Comparison of ENCODE assay signal across 25 mouse cellular contexts in the genomic region with DNA sequence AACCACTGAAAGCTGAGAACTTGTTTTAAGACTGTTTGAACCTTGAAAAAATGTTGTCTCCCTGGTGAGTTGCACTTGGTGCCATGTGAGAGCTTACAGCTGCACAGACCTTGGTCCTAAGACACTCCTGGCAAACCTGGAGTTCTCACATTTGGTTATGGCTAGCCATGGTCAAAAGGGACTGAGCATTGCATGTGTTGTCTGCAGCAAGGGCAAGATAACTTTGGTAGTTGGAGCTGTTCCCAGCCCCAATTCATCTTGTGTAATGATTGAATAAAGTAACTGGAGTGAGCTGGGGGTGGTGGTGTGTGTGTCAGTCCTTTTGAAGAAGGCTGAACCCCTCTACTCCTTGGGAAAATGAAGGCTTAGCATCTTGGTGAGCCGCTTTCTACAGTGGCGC.
DNase-seq lines count a peak whose midpoint lies in the region; ATAC-seq and TF ChIP-seq lines count a peak whose summit lies in the region.
"Had no signal": no experiment of that assay in that cellular context is flagged by ENCODE, and none has a peak within 500 bp of the region (broad histone marks: within the 10 kb centered on the region; RNA-seq: fewer than 3 reads in every experiment).

No protein-coding gene starts in this region.

- H3K9ac ChIP-seq in heart, embryonic 16.5 days (ENCODE audit: low read length), result no peak overlapping the region
- H3K9ac ChIP-seq in liver, postnatal 0 days (replicated peaks), result no peak overlapping the region
- no peak overlapping the region for H3K9ac ChIP-seq in liver, embryonic 12.5 days
- H3K9ac ChIP-seq: kidney, embryonic 15.5 days; limb, embryonic 13.5 days; liver, embryonic 14.5 days had no signal

- peak; percentile 43 for DNase-seq in adrenal gland, postnatal 14 days
- no peak for DNase-seq in adrenal gland, postnatal 4 days (ENCODE audit: low spot score in 2 of 2)
- no peak for DNase-seq in heart, postnatal 14 days
- DNase-seq in liver, postnatal 0 days, result peak; percentile 6
- no peak for DNase-seq in cerebellum, postnatal 25 days
- DNase-seq: adrenal gland, postnatal 25 days; cerebellum, adult 18-20 months; cerebellum, postnatal 10 days; kidney, adult 18-20 months; kidney, postnatal 25 days; lung, postnatal 36 days; right cerebral cortex, postnatal 4 days; thymus, adult 18-20 months; thymus, postnatal 36 days had no signal

- no peak for TF ChIP-seq EP300 in liver, postnatal 0 days (IDR thresholded peaks at IDR 0.05; ENCODE audit: low read depth)

- H3K4me2 ChIP-seq in heart, embryonic 16.5 days (ENCODE audit: low read depth, low read length), result no peak overlapping the region
- H3K4me2 ChIP-seq in liver, postnatal 0 days (ENCODE audit: low read depth, low read length), result no peak overlapping the region
- H3K4me2 ChIP-seq in liver, embryonic 12.5 days, result no peak overlapping the region
- H3K4me2 ChIP-seq: kidney, embryonic 15.5 days; limb, embryonic 13.5 days; midbrain, embryonic 11.5 days had no signal

- intact Hi-C loops in heart, postnatal 14 days (cut with DNase I), result no loop called here

- H3K36me3 ChIP-seq in heart, embryonic 16.5 days (ENCODE audit: control insufficient read depth, insufficient read depth), result no peaks in the 10 kb centered on the region
- H3K36me3 ChIP-seq in liver, postnatal 0 days (replicated peaks; ENCODE audit: insufficient read depth, low read length), result no peaks in the 10 kb centered on the region
- no peaks in the 10 kb centered on the region for H3K36me3 ChIP-seq in liver, embryonic 12.5 days
- H3K36me3 ChIP-seq: kidney, embryonic 15.5 days; limb, embryonic 13.5 days had no signal

- 81% methylated on average over 2 of the region's 2 CpGs for WGBS in heart, embryonic 16.5 days
- 85% methylated on average over 2 of the region's 2 CpGs for WGBS in liver, postnatal 0 days (ENCODE audit: insufficient replicate concordance)
- 75% methylated on average over 2 of the region's 2 CpGs for WGBS in liver, embryonic 12.5 days (ENCODE audit: insufficient replicate concordance)

- H3K27ac ChIP-seq in heart, embryonic 16.5 days (ENCODE audit: low read length), result peak overlapping the region; percentile 30; the same call in 1 of the 2 replicates
- no peak overlapping the region for H3K27ac ChIP-seq in liver, postnatal 0 days (ENCODE audit: low read depth)
- no peak overlapping the region for H3K27ac ChIP-seq in liver, embryonic 12.5 days
- H3K27ac ChIP-seq: kidney, embryonic 15.5 days; limb, embryonic 13.5 days; liver, embryonic 14.5 days; stomach, postnatal 0 days had no signal

- H3K27me3 ChIP-seq in heart, embryonic 16.5 days (ENCODE audit: control insufficient read depth, insufficient read depth, low read length), result no peaks in the 10 kb centered on the region
- no peaks in the 10 kb centered on the region for H3K27me3 ChIP-seq in liver, postnatal 0 days (ENCODE audit: insufficient read depth, low read length)
- H3K27me3 ChIP-seq in liver, embryonic 12.5 days (replicated peaks), result no peaks in the 10 kb centered on the region
- H3K27me3 ChIP-seq: kidney, embryonic 15.5 days; limb, embryonic 13.5 days had no signal

- H3K4me3 ChIP-seq in heart, embryonic 16.5 days (ENCODE audit: low read length), result no peak overlapping the region
- no peak overlapping the region for H3K4me3 ChIP-seq in liver, postnatal 0 days (ENCODE audit: low read depth, low read length)
- no peak overlapping the region for H3K4me3 ChIP-seq in liver, embryonic 12.5 days
- H3K4me3 ChIP-seq: erythroblast, embryonic 14.5 days; kidney, embryonic 15.5 days; limb, embryonic 13.5 days had no signal

- no peaks in the 10 kb centered on the region for H3K9me3 ChIP-seq in heart, embryonic 16.5 days (replicated peaks; ENCODE audit: control insufficient read depth, low read length)
- no peaks in the 10 kb centered on the region for H3K9me3 ChIP-seq in liver, postnatal 0 days (ENCODE audit: low read length)
- no peaks in the 10 kb centered on the region for H3K9me3 ChIP-seq in liver, embryonic 12.5 days (replicated peaks)
- H3K9me3 ChIP-seq: kidney, embryonic 15.5 days; limb, embryonic 13.5 days had no signal

- ATAC-seq in heart, embryonic 16.5 days (replicated peaks; ENCODE audit: extremely low read depth, insufficient read depth, low FRiP score), result peak; percentile 41; the same call in 1 of the 2 replicates
- no peak for ATAC-seq in liver, postnatal 0 days
- no peak for ATAC-seq in liver, embryonic 12.5 days
- ATAC-seq: forebrain, embryonic 16.5 days; hindbrain, embryonic 16.5 days; midbrain, embryonic 16.5 days had no signal

- H3K4me1 ChIP-seq in heart, embryonic 16.5 days (ENCODE audit: control insufficient read depth, insufficient read depth, low read length), result peaks cover 12% of the 10 kb centered on the region
- no peaks in the 10 kb centered on the region for H3K4me1 ChIP-seq in liver, postnatal 0 days (ENCODE audit: insufficient read depth)
- no peaks in the 10 kb centered on the region for H3K4me1 ChIP-seq in liver, embryonic 12.5 days
- H3K4me1 ChIP-seq: kidney, embryonic 15.5 days; limb, embryonic 13.5 days had no signal

- no peak for TF ChIP-seq CTCF in liver, postnatal 0 days (IDR thresholded peaks at IDR 0.05; ENCODE audit: low read depth)

Comparison
In these comparisons a context has a peak if more than half of its experiments do, and no peak if none do; other contexts are left out.
1. DNase-seq: peak in adrenal gland, postnatal 14 days (single experiment) and liver, postnatal 0 days (single experiment); none in adrenal gland, postnatal 4 days (0 of 2), heart, postnatal 14 days (0 of 2) and cerebellum, postnatal 25 days (0 of 2).